Mouse (Mus musculus) liver, embryonic 14.5 days (tissue): ENCODE measurements at regions not wholly inside any gene's neighbourhood (a gene's known extent, or its start where the extent isn't known, plus 50 kb on each side); places are given as distances from the start of the nearest gene placed in this dataset.

ENCODE experiments used
- CTCF ChIP-seq: IDR thresholded peaks from 2 replicates; pipeline ENCODE4 v1.5.1; 2016; ENCODE audit warnings: antibody characterized with exemption, low read depth, control low read depth
- EP300 ChIP-seq: IDR thresholded peaks from 2 replicates; pipeline ENCODE4 v1.6.1; 2016; ENCODE audit warnings: antibody characterized with exemption, low read depth

DNA sequence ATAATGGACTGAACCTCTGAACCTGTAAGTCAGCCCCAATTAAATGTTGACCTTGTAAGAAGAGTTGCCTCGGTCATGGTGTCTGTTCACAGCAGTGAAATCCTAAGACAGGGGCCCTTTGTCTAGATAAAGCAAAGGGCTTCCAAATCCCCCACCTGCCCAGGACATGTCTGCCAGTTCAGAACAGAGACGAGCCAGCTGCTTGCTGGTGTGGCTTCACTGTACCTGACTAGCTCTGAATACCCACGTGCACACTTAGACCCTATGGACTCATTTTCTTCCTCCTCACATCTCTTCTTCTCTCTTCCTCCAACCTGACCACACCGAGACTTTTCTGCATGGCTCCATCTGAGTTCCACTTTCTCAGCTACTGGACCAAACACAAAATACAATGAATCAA, 87.9 kb upstream of the Nsun2 start:
- TF ChIP-seq CTCF = no peak
- no peak for TF ChIP-seq EP300
